Mouse (Mus musculus) myocyte (in vitro differentiated cells): ENCODE data around the gene Arhgap35.

Experiments
- CEBPB ChIP-seq: IDR thresholded peaks from 2 replicates; pipeline ENCODE4 v1.6.1; 2011; ENCODE audit warnings: mild to moderate bottlenecking, moderate library complexity; ENCODE audit not compliant: poor library complexity, insufficient read depth, severe bottlenecking
- E2F4 ChIP-seq: IDR thresholded peaks from one replicate; pipeline ENCODE4 v1.6.1; 2011; ENCODE audit warnings: mild to moderate bottlenecking, control low read depth, moderate library complexity; ENCODE audit not compliant: insufficient read depth
- MAX ChIP-seq: IDR thresholded peaks from one replicate; pipeline ENCODE4 v1.6.1; 2011; ENCODE audit warnings: low read depth, mild to moderate bottlenecking, control low read depth
- MYOG ChIP-seq, 3 experiments: IDR thresholded peaks; one replicate each; pipeline ENCODE4 v1.6.1; 2011; ENCODE audit warnings: control low read depth in 2 of 3, low read depth in 2 of 3, mild to moderate bottlenecking in 2 of 3; ENCODE audit not compliant: insufficient read length in 2 of 3, control insufficient read depth in 1 of 3, insufficient read depth in 1 of 3
- POLR2A ChIP-seq: IDR thresholded peaks from one replicate; pipeline ENCODE4 v1.6.1; 2011; ENCODE audit warnings: low read depth, mild to moderate bottlenecking, control low read depth, moderate library complexity; ENCODE audit not compliant: insufficient read length
- POLR2AphosphoS2 ChIP-seq: IDR thresholded peaks from one replicate; pipeline ENCODE4 v1.6.1; 2011; ENCODE audit warnings: low read depth, control low read depth; ENCODE audit not compliant: insufficient read length
- REST ChIP-seq: IDR thresholded peaks from one replicate; pipeline ENCODE4 v1.6.1; 2011; ENCODE audit warnings: mild to moderate bottlenecking, control low read depth, moderate library complexity; ENCODE audit not compliant: insufficient read depth, insufficient read length
- SRF ChIP-seq: IDR thresholded peaks from one replicate; pipeline ENCODE4 v1.6.1; 2011; ENCODE audit warnings: low read depth; ENCODE audit not compliant: control insufficient read depth, insufficient read length
- TCF12 ChIP-seq: IDR thresholded peaks from one replicate; pipeline ENCODE4 v1.6.1; 2011; ENCODE audit warnings: mild to moderate bottlenecking, control low read depth; ENCODE audit not compliant: poor library complexity, insufficient read depth, severe bottlenecking
- TCF3 ChIP-seq: IDR thresholded peaks from one replicate; pipeline ENCODE4 v1.6.1; 2011; ENCODE audit warnings: low read depth, control low read depth; ENCODE audit not compliant: insufficient read length
- USF1 ChIP-seq: IDR thresholded peaks from one replicate; pipeline ENCODE4 v1.6.1; 2011; ENCODE audit warnings: low read depth, mild to moderate bottlenecking, control low read depth, moderate library complexity

GRCm38 (mm10) chr7:16599006-16599405 lies 15.8 kb downstream of the Arhgap35 start:
- TF ChIP-seq POLR2A (no peak), USF1 (no peak), POLR2AphosphoS2 (no peak), MAX (no peak), SRF (no peak), TCF12 (no peak), REST (no peak), CEBPB (no peak), E2F4 (no peak), MYOG (IDR thresholded peaks at IDR 0.05; ENCODE audit: control insufficient read depth in 1 of 3, insufficient read depth in 1 of 3, insufficient read length in 2 of 3, low read depth in 2 of 3) (no peak), TCF3 (no peak)
